Mouse (Mus musculus) embryonic fibroblast, embryonic 13.5 days (primary cell): ENCODE data around the gene Fam107b.

ENCODE experiments used
- CTCF ChIP-seq: IDR thresholded peaks from 2 replicates; pipeline ENCODE4 v1.5.1; 2011; ENCODE audit warnings: mild to moderate bottlenecking, control low read depth, low read length, moderate library complexity, borderline replicate concordance; ENCODE audit not compliant: insufficient read depth
- POLR2A ChIP-seq: IDR thresholded peaks from 2 replicates; pipeline ENCODE4 v1.6.1; 2011; ENCODE audit warnings: low read depth, mild to moderate bottlenecking, control low read depth, low read length, moderate library complexity

DNA sequence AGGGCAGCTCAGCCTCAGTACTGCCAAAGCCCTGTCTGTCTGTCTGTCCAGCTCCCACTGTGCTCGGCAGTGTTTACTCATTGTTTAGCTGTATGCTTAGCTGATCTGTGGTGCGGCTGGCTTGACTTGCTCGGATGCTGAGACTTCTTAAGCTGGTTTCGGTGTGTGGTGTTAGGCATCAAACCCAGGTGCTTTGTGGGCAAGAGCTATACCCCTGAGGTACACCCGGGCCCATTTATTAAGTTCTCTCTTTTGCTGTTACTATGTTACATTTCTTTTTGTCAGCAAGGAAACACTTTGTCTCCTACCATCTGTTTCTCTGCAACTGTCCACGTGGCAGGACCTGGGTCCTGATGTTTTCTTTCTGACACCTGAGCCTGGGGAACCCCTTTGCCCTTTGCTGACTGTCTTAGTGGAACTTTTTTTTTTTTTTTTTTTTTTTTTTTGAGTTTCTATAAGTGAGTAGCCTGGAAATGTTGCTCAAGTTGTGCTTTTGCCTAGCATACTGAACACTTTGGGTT, 179.3 kb downstream of the Fam107b start:
- TF ChIP-seq CTCF (no peak), POLR2A (no peak)
